Mouse (Mus musculus) c-Kit-positive CD71-positive TER-119-negative erythroid progenitor cells, embryonic 14.5 days (primary cell): Measurements from ENCODE around the gene Alg10b.
A peak's percentile ranks its signal among the peaks of the same experiment; 100 is the strongest.
"Not testable (repeated sequence)": the region's sequence is repeated elsewhere in the genome, so short reads cannot be mapped to it uniquely, and the experiment has no call there.

Experiments used
- DNase-seq: peaks from one replicate; pipeline ENCODE4 v3.0.0-alpha.2; 2013; ENCODE audit warnings: low read depth

Gene Alg10b

GRCm38 (mm10) chr15:90223969-90224750, at the start of gene Alg10b:
Gene Alg10b, plus strand, starts transcription at chr15:90224311.
- DNase-seq = peak; percentile 81

- not testable (repeated sequence) for DNase-seq
These were observed 41.0 kb upstream of the Alg10b start for GRCm38 (mm10) chr15:90183108-90183507.

- no peak for DNase-seq
These were observed 40.6 kb upstream of the Alg10b start for GRCm38 (mm10) chr15:90183511-90183910.

- DNase-seq = no peak
These were observed 39.4 kb upstream of the Alg10b start for GRCm38 (mm10) chr15:90184743-90185142.

GRCm38 (mm10) chr15:90189477-90189876, 34.6 kb upstream of the Alg10b start:
- DNase-seq = no peak

- no peak for DNase-seq
These were observed 10.2 kb upstream of the Alg10b start for GRCm38 (mm10) chr15:90213946-90214345.

GRCm38 (mm10) chr15:90214913-90215312, 9.2 kb upstream of the Alg10b start:
- DNase-seq = peak; percentile 40

GRCm38 (mm10) chr15:90225058-90225575, 1.0 kb downstream of the Alg10b start:
- peak; percentile 77 for DNase-seq

- DNase-seq = peak; percentile 5
These were observed 13.5 kb downstream of the Alg10b start for GRCm38 (mm10) chr15:90237657-90238056.

- DNase-seq = no peak
These were observed 20.0 kb downstream of the Alg10b start for GRCm38 (mm10) chr15:90244081-90244480.

GRCm38 (mm10) chr15:90249694-90250093, 25.6 kb downstream of the Alg10b start:
- DNase-seq = peak; percentile 6

GRCm38 (mm10) chr15:90282876-90283275, 58.8 kb downstream of the Alg10b start:
- DNase-seq = no peak
